Mouse (Mus musculus) spleen, adult 12 weeks (tissue): ENCODE results near the gene Evi5.
"Not testable (repeated sequence)": the region's sequence is repeated elsewhere in the genome, so short reads cannot be mapped to it uniquely, and the experiment has no call there.

Experiments used
- DNase-seq: peaks from one replicate; pipeline ENCODE4 v3.0.0; 2022; ENCODE audit warnings: low spot score

Gene Evi5

GRCm38 (mm10) chr5:107874561-107875260 lies at the start of gene Evi5:
Gene Evi5 (minus strand): TSS chr5:107875107.
- no peak for DNase-seq

GRCm38 (mm10) chr5:107924564-107924963 lies 49.7 kb upstream of the Evi5 start:
- DNase-seq = no peak

GRCm38 (mm10) chr5:107922836-107923235 lies 47.9 kb upstream of the Evi5 start:
- DNase-seq = no peak

GRCm38 (mm10) chr5:107921400-107922252 lies 46.7 kb upstream of the Evi5 start:
- no peak for DNase-seq

GRCm38 (mm10) chr5:107915280-107915679 lies 40.4 kb upstream of the Evi5 start:
- no peak for DNase-seq

GRCm38 (mm10) chr5:107911012-107911411 lies 36.1 kb upstream of the Evi5 start:
- no peak for DNase-seq

- DNase-seq = no peak
Measured at GRCm38 (mm10) chr5:107910084-107910616, 35.2 kb upstream of the Evi5 start.

- no peak for DNase-seq
Measured at GRCm38 (mm10) chr5:107909668-107910067, 34.8 kb upstream of the Evi5 start.

- DNase-seq = no peak
Measured at GRCm38 (mm10) chr5:107908514-107909110, 33.7 kb upstream of the Evi5 start.

- DNase-seq = no peak
Measured at GRCm38 (mm10) chr5:107904325-107904724, 29.4 kb upstream of the Evi5 start.

- no peak for DNase-seq
Measured at GRCm38 (mm10) chr5:107901014-107901615, 26.2 kb upstream of the Evi5 start.

- DNase-seq = peak; percentile 92
Measured at GRCm38 (mm10) chr5:107900206-107901013, 25.5 kb upstream of the Evi5 start, which contains the start of gene Rpl5. Gene Rpl5 (plus strand): TSS chr5:107900502.

GRCm38 (mm10) chr5:107896265-107896664 lies 21.4 kb upstream of the Evi5 start:
- DNase-seq = no peak

- no peak for DNase-seq
Measured at GRCm38 (mm10) chr5:107894676-107895075, 19.8 kb upstream of the Evi5 start.

- not testable (repeated sequence) for DNase-seq
Measured at GRCm38 (mm10) chr5:107891515-107891914, 16.6 kb upstream of the Evi5 start.

GRCm38 (mm10) chr5:107889994-107890888 lies 15.3 kb upstream of the Evi5 start:
- DNase-seq = no peak

GRCm38 (mm10) chr5:107880710-107881109 lies 5.8 kb upstream of the Evi5 start:
- no peak for DNase-seq

- DNase-seq = no peak
Measured at GRCm38 (mm10) chr5:107877053-107877452, 2.1 kb upstream of the Evi5 start.

- no peak for DNase-seq
Measured at GRCm38 (mm10) chr5:107875261-107875611, 329 bp upstream of the Evi5 start.

- peak; percentile 56 for DNase-seq
Measured at GRCm38 (mm10) chr5:107873886-107874302, 1.0 kb downstream of the Evi5 start.
